Mouse (Mus musculus) central nervous system, embryonic 18 days (tissue): ENCODE results near the gene Epb41. TPM values are rescaled to one million over a fixed set of nuclear protein-coding genes. Genes with fewer than 3 reads are reported as not detected.

Source experiments
- polyA plus RNA-seq: library from polyadenylated mRNA; depleted of rRNA; stranded (reverse); fragments of >200 nt; gene quantifications from 2 replicates; pipeline ENCODE4 v1.2.3, GENCODE M21; 2012; rRNA removed

Epb41 gene
- 62.9 and 63.9 TPM in 2 replicates for polyA plus RNA-seq

DNA sequence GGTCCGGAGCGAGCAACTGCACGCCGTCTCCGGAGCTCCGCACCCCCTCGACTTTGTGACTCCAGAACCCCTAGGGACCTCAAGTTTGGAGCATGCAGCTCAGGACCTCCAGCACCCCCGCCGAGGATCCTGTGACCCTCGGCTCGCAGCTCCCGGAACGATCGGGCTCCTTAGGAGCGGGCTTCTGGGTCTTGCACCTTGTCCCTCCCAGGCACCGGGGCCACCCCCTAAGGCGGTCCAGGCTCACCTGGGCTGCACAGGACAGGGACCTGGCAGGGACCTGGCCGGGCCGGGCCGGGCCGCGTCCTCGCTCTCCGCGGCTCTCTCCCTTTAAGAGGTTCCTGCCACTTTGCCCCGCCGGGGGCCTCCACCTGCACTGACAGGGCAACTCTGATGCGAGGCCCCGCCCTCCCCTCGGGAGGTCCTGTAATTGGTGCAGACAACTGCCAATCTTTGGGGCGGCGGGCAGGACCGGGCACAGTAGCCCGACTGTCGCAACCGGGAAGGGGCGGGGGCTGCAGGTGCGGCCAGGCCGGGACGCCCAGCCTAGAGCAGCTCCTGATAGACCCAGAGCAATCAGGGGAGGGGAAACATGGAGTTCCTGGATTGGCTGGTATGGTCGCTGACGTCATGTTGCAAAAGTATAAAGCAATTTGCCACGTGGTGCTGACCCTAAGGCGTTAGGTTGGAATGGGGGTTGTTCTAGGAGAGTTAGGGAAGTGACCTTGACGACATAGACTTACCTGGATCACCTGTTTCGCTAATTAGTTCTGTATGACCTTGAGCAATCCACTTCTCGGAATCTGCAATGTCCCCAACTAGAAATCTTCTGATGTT, at the start of gene Epb41:
TSS of gene Epb41 (minus strand) at position 389 of the 837 bp plus-strand sequence.

GRCm38 (mm10) chr4:132074077-132074932, 816 bp downstream of the Epb41 start, which contains the start of gene Gm10300:
Gm10300 (plus strand) TSS chr4:132074697.

GRCm38 (mm10) chr4:131921461-131922346, 153.4 kb downstream of the Epb41 start, which contains the start of gene Tmem200b:
Tmem200b (plus strand) TSS chr4:131921771.

Other genes starting within 250 kb of the Epb41 start
- gene Ptpru, start 237.0 kb downstream of the Epb41 start, polyA plus RNA-seq, result 36.9 and 39.8 TPM in 2 replicates
- gene Mecr, start 231.9 kb downstream of the Epb41 start, polyA plus RNA-seq, result 32.1 and 34.1 TPM in 2 replicates
- gene Srsf4, start 201.7 kb downstream of the Epb41 start, polyA plus RNA-seq, result 82.0 and 89.3 TPM in 2 replicates
- 0.58 and 1.1 TPM in 2 replicates for gene Tmem200b, start 153.6 kb downstream of the Epb41 start, polyA plus RNA-seq
- not detected in 2 replicates for gene Gm10300, start 624 bp downstream of the Epb41 start, polyA plus RNA-seq
- gene Oprd1, start 69.2 kb upstream of the Epb41 start, polyA plus RNA-seq, result 1.2 and 1.4 TPM in 2 replicates
- 38.0 TPM in 2 replicates for gene Ythdf2, start 137.0 kb upstream of the Epb41 start, polyA plus RNA-seq
- gene Gmeb1, start 186.3 kb upstream of the Epb41 start, polyA plus RNA-seq, result 26.1 and 27.9 TPM in 2 replicates
- 24.1 and 24.3 TPM in 2 replicates for gene Taf12, start 199.1 kb upstream of the Epb41 start, polyA plus RNA-seq
- 2.0 TPM in 2 replicates for gene Rab42, start 228.1 kb upstream of the Epb41 start, polyA plus RNA-seq